Mouse (Mus musculus) CH12.LX (cell line): Measurements from ENCODE around the gene 1810046K07Rik.

Source experiments
- BHLHE40 ChIP-seq: IDR thresholded peaks from 2 replicates; pipeline ENCODE4 v1.6.1; 2011; ENCODE audit warnings: mild to moderate bottlenecking, low read depth, low read length, improper control_type of control experiment
- CHD2 ChIP-seq: IDR thresholded peaks from 2 replicates; pipeline ENCODE4 v1.6.1; 2011; ENCODE audit warnings: low read length, improper control_type of control experiment
- CTCF ChIP-seq, 2 experiments: IDR thresholded peaks in 1 of 2; conservative IDR thresholded peaks in 1 of 2; 2 replicates each; pipeline ENCODE4 v1.5.1; 2011 to 2012; ENCODE audit warnings: low read depth in 2 of 2, low read length in 2 of 2, improper control_type of control experiment in 1 of 2, inconsistent platforms in 1 of 2, mild to moderate bottlenecking in 1 of 2, moderate library complexity in 1 of 2
- NELFE ChIP-seq: IDR thresholded peaks from 2 replicates; pipeline ENCODE4 v1.6.1; 2011; ENCODE audit warnings: low read depth, low read length, improper control_type of control experiment
- NRF1 ChIP-seq: IDR thresholded peaks from 2 replicates; pipeline ENCODE4 v1.6.1; 2014; ENCODE audit warnings: low read depth, mild to moderate bottlenecking, inconsistent platforms, low read length, improper control_type of control experiment, moderate library complexity
- UBTF ChIP-seq: IDR thresholded peaks from 2 replicates; pipeline ENCODE4 v1.6.1; 2012; ENCODE audit warnings: low read depth, mild to moderate bottlenecking, inconsistent platforms, low read length, improper control_type of control experiment, moderate library complexity
- ZNF384 ChIP-seq: IDR thresholded peaks from 2 replicates; pipeline ENCODE4 v1.6.1; 2012; ENCODE audit warnings: low read depth, low read length, improper control_type of control experiment, inconsistent platforms

GRCm38 (mm10) chr9:51318246-51318645 is 10.5 kb downstream of the 1810046K07Rik start:
- no peak for TF ChIP-seq ZNF384
- TF ChIP-seq CTCF (conservative IDR thresholded peaks at IDR 0.05 in 1 of 2, IDR thresholded peaks at IDR 0.05 in 1 of 2; ENCODE audit: low read depth in 2 of 2, low read length in 2 of 2), result no peak
- TF ChIP-seq CHD2, result no peak
- no peak for TF ChIP-seq NRF1
- no peak for TF ChIP-seq BHLHE40
- TF ChIP-seq NELFE, result no peak
- no peak for TF ChIP-seq UBTF
